In the genomic region with DNA sequence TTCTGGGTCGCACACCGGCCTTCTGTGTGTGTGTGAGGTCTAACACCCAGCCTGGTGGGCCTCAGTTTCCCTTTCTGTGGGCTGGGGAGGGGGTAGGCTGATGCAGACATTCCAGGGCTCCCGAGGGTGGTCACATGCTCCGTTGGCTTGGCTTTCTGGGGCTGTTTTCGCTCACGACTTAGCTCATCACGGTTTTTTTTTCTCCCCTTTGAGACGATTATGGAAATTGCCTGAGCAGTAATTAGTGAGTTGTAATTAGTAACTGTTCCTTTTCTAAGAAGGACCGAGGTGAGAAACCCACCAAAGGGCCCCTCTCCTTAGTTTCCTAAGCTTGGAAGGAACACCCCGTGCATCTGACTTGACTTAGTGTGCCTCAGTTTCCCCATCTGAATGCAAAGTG, we compare ENCODE assay signal across 32 mouse cellular contexts. TPM values are rescaled to one million over a fixed set of nuclear protein-coding genes. Genes with fewer than 3 reads are reported as not detected.
DNase-seq lines count a peak whose midpoint lies in the region; ATAC-seq and TF ChIP-seq lines count a peak whose summit lies in the region.
"Had no signal": no experiment of that assay in that cellular context is flagged by ENCODE, and none has a peak within 500 bp of the region (broad histone marks: within the 10 kb centered on the region; RNA-seq: fewer than 3 reads in every experiment).

No protein-coding gene starts in this region.

- no peak for TF ChIP-seq POLR2A in brain, embryonic 14.5 days (IDR thresholded peaks at IDR 0.05; ENCODE audit: borderline replicate concordance, extremely low read depth, insufficient read depth, insufficient read length, poor library complexity, severe bottlenecking)

- peaks cover 28% of the 10 kb centered on the region for H3K4me1 ChIP-seq in embryonic facial prominence, embryonic 10.5 days
- peaks cover 19% of the 10 kb centered on the region for H3K4me1 ChIP-seq in limb, embryonic 10.5 days
- H3K4me1 ChIP-seq in limb, embryonic 15.5 days: peaks cover 9% of the 10 kb centered on the region
- H3K4me1 ChIP-seq: neural tube, embryonic 15.5 days had no signal

- H3K36me3 ChIP-seq in embryonic facial prominence, embryonic 10.5 days (replicated peaks): no peaks in the 10 kb centered on the region
- no peaks in the 10 kb centered on the region for H3K36me3 ChIP-seq in limb, embryonic 10.5 days
- H3K36me3 ChIP-seq in limb, embryonic 15.5 days: no peaks in the 10 kb centered on the region
- H3K36me3 ChIP-seq: kidney, embryonic 15.5 days; neural tube, embryonic 15.5 days had no signal

- H3K9me3 ChIP-seq in embryonic facial prominence, embryonic 10.5 days: peaks cover 11% of the 10 kb centered on the region; the same call in 1 of the 2 replicates
- H3K9me3 ChIP-seq in limb, embryonic 10.5 days (replicated peaks): no peaks in the 10 kb centered on the region
- H3K9me3 ChIP-seq in limb, embryonic 15.5 days: peaks cover 8% of the 10 kb centered on the region; the same call in 1 of the 2 replicates
- H3K9me3 ChIP-seq: kidney, embryonic 15.5 days had no signal

- no peak for ATAC-seq in limb, embryonic 15.5 days (ENCODE audit: insufficient number of reproducible peaks, low FRiP score, low TSS enrichment, low read depth)
- ATAC-seq: activated CD4-positive, CD25-positive, alpha-beta regulatory T cell, adult 4 months; forebrain, postnatal 0 days had no signal

- WGBS in embryonic facial prominence, embryonic 10.5 days: 61% methylated on average over 10 of the region's 10 CpGs
- WGBS in limb, embryonic 10.5 days: 74% methylated on average over 10 of the region's 10 CpGs
- 54% methylated on average over 10 of the region's 10 CpGs for WGBS in limb, embryonic 15.5 days

- no peak overlapping the region for H3K9ac ChIP-seq in limb, embryonic 15.5 days
- H3K9ac ChIP-seq: forebrain, postnatal 0 days; hindbrain, embryonic 14.5 days; kidney, embryonic 15.5 days; neural tube, embryonic 15.5 days had no signal

- DNase-seq in brain, embryonic 14.5 days (ENCODE audit: low read depth): peak; percentile 60
- DNase-seq in embryonic facial prominence, embryonic 10.5 days (ENCODE audit: low spot score): peak; percentile 68
- DNase-seq in limb, embryonic 10.5 days (ENCODE audit: low spot score): no peak
- DNase-seq in heart, adult 8-10 months (ENCODE audit: low spot score): no peak
- no peak for DNase-seq in lung, adult 18-20 months
- DNase-seq in cerebellum, adult 18-20 months: no peak
- DNase-seq: adrenal gland, adult 2 months; B cell, adult 2 months; cerebellum, adult 9-10 months; cerebellum, postnatal 36 days; forebrain, postnatal 0 days; gastrocnemius, postnatal 10 days; kidney, adult 18-20 months; kidney, postnatal 25 days; midbrain, embryonic 14.5 days; retina, postnatal 1 day; right cerebral cortex, postnatal 25 days; thymus, adult 2 months; thymus, postnatal 36 days had no signal

- H3K4me2 ChIP-seq in limb, embryonic 15.5 days: peak overlapping the region; percentile 26; the same call in 1 of the 2 replicates
- H3K4me2 ChIP-seq: hindbrain, embryonic 14.5 days; kidney, embryonic 15.5 days; liver, embryonic 11.5 days; neural tube, embryonic 15.5 days had no signal

- H3K27me3 ChIP-seq in embryonic facial prominence, embryonic 10.5 days (replicated peaks; ENCODE audit: low read depth, poor library complexity, severe bottlenecking): peaks cover 22% of the 10 kb centered on the region
- H3K27me3 ChIP-seq in limb, embryonic 10.5 days (ENCODE audit: low read depth, poor library complexity, severe bottlenecking): peaks cover 14% of the 10 kb centered on the region; the same call in 1 of the 2 replicates
- no peaks in the 10 kb centered on the region for H3K27me3 ChIP-seq in limb, embryonic 15.5 days
- H3K27me3 ChIP-seq: kidney, embryonic 15.5 days had no signal

- no peak for TF ChIP-seq CTCF in brain, embryonic 14.5 days (IDR thresholded peaks at IDR 0.05; ENCODE audit: borderline replicate concordance, extremely low read depth, insufficient read depth, insufficient read length)

- peak overlapping the region; percentile 87 for H3K27ac ChIP-seq in embryonic facial prominence, embryonic 10.5 days (replicated peaks)
- H3K27ac ChIP-seq in limb, embryonic 10.5 days: peak overlapping the region; percentile 85
- H3K27ac ChIP-seq in limb, embryonic 15.5 days: no peak overlapping the region
- H3K27ac ChIP-seq: hindbrain, embryonic 14.5 days; kidney, embryonic 15.5 days; left cerebral cortex, adult 2 months; neural tube, embryonic 15.5 days had no signal

- peak overlapping the region; percentile 4; the same call in 1 of the 2 replicates for H3K4me3 ChIP-seq in embryonic facial prominence, embryonic 10.5 days
- H3K4me3 ChIP-seq in limb, embryonic 10.5 days: no peak overlapping the region; the same call in 1 of the 2 replicates
- no peak overlapping the region for H3K4me3 ChIP-seq in limb, embryonic 15.5 days
- H3K4me3 ChIP-seq: kidney, embryonic 15.5 days; left cerebral cortex, adult 2 months; neural tube, embryonic 15.5 days had no signal

RNA-seq across cellular contexts. Expression of a gene that starts 54.7 kb away (rescaled TPM):
- polyA plus RNA-seq in brain, embryonic 14.5 days (2012; rRNA removed): 0.15 and 0.38 TPM in 2 replicates
- 43.5 and 57.9 TPM in 2 replicates for polyA plus RNA-seq in embryonic facial prominence, embryonic 10.5 days (2016; fragmentation: Nextera tagmentation; extraction: Ambion mirVana)
- 0.16 and 4.1 TPM in 2 replicates for polyA plus RNA-seq in limb, embryonic 10.5 days (2016; fragmentation: Nextera tagmentation; extraction: Ambion mirVana)
- polyA plus RNA-seq in limb, embryonic 15.5 days (2015; fragmentation: Nextera tagmentation; extraction: Ambion mirVana): 3.9 and 4.3 TPM in 2 replicates
- not detected for total RNA-seq in heart, adult 8-10 months (2022)
- total RNA-seq: adrenal gland, adult 2 months; forebrain, postnatal 0 days; gastrocnemius, postnatal 10 days; heart, postnatal 25 days; layer of hippocampus, adult 18-20 months; layer of hippocampus, postnatal 14 days; left cerebral cortex, adult 2 months; left cerebral cortex, postnatal 25 days; monocyte, adult 5-6 weeks had no signal
- polyA plus RNA-seq: activated CD4-positive, CD25-positive, alpha-beta regulatory T cell, adult 4 months; adrenal gland, adult 2 months; forebrain, postnatal 0 days; gonadal fat pad, adult 2 months; hindbrain, embryonic 14.5 days; midbrain, embryonic 14.5 days had no signal

Comparison
In these comparisons a context has a peak if more than half of its experiments do, and no peak if none do; other contexts are left out.
1. DNase-seq: peak in brain, embryonic 14.5 days (single experiment) and embryonic facial prominence, embryonic 10.5 days (single experiment); none in limb, embryonic 10.5 days (single experiment), heart, adult 8-10 months (single experiment), lung, adult 18-20 months (0 of 2) and cerebellum, adult 18-20 months (0 of 2).